Mouse (Mus musculus) myocyte (in vitro differentiated cells): ENCODE measurements around the gene Ssbp2. TPM values are rescaled to one million over a fixed set of nuclear protein-coding genes. Genes with fewer than 3 reads are reported as not detected.

ENCODE experiments used
- H3K27me3 ChIP-seq: one replicate; pipeline ENCODE4 v1.6.1; 2011; ENCODE audit not compliant: control insufficient read depth, insufficient read depth, insufficient read length
- H3K36me3 ChIP-seq: one replicate; pipeline ENCODE4 v1.6.1; 2011; ENCODE audit not compliant: control insufficient read depth, insufficient read depth
- H3K4me2 ChIP-seq: one replicate; pipeline ENCODE4 v1.6.1; 2011; ENCODE audit warnings: low read depth, control low read depth
- H3K4me3 ChIP-seq: one replicate; pipeline ENCODE4 v1.5.1; 2011; ENCODE audit warnings: mild to moderate bottlenecking, control low read depth, moderate library complexity
- H3K79me2 ChIP-seq: one replicate; pipeline ENCODE4 v1.6.1; 2011; ENCODE audit not compliant: control insufficient read depth, insufficient read depth
- H3ac ChIP-seq: one replicate; pipeline ENCODE4 v1.6.1; 2011; ENCODE audit not compliant: control insufficient read depth, insufficient read length
- CEBPB ChIP-seq: IDR thresholded peaks from 2 replicates; pipeline ENCODE4 v1.6.1; 2011; ENCODE audit warnings: mild to moderate bottlenecking, moderate library complexity; ENCODE audit not compliant: poor library complexity, insufficient read depth, severe bottlenecking
- E2F4 ChIP-seq: IDR thresholded peaks from one replicate; pipeline ENCODE4 v1.6.1; 2011; ENCODE audit warnings: mild to moderate bottlenecking, control low read depth, moderate library complexity; ENCODE audit not compliant: insufficient read depth
- MAX ChIP-seq: IDR thresholded peaks from one replicate; pipeline ENCODE4 v1.6.1; 2011; ENCODE audit warnings: low read depth, mild to moderate bottlenecking, control low read depth
- MYOD1 ChIP-seq, 3 experiments: IDR thresholded peaks; one replicate each; pipeline ENCODE4 v1.6.1; 2011; ENCODE audit warnings: control low read depth in 2 of 3, low read depth in 2 of 3, mild to moderate bottlenecking in 2 of 3, moderate library complexity in 1 of 3; ENCODE audit not compliant: insufficient read length in 2 of 3, control insufficient read depth in 1 of 3
- MYOG ChIP-seq, 3 experiments: IDR thresholded peaks; one replicate each; pipeline ENCODE4 v1.6.1; 2011; ENCODE audit warnings: control low read depth in 2 of 3, low read depth in 2 of 3, mild to moderate bottlenecking in 2 of 3; ENCODE audit not compliant: insufficient read length in 2 of 3, control insufficient read depth in 1 of 3, insufficient read depth in 1 of 3
- POLR2A ChIP-seq: IDR thresholded peaks from one replicate; pipeline ENCODE4 v1.6.1; 2011; ENCODE audit warnings: low read depth, mild to moderate bottlenecking, control low read depth, moderate library complexity; ENCODE audit not compliant: insufficient read length
- POLR2AphosphoS2 ChIP-seq: IDR thresholded peaks from one replicate; pipeline ENCODE4 v1.6.1; 2011; ENCODE audit warnings: low read depth, control low read depth; ENCODE audit not compliant: insufficient read length
- REST ChIP-seq: IDR thresholded peaks from one replicate; pipeline ENCODE4 v1.6.1; 2011; ENCODE audit warnings: mild to moderate bottlenecking, control low read depth, moderate library complexity; ENCODE audit not compliant: insufficient read depth, insufficient read length
- SRF ChIP-seq: IDR thresholded peaks from one replicate; pipeline ENCODE4 v1.6.1; 2011; ENCODE audit warnings: low read depth; ENCODE audit not compliant: control insufficient read depth, insufficient read length
- TCF12 ChIP-seq: IDR thresholded peaks from one replicate; pipeline ENCODE4 v1.6.1; 2011; ENCODE audit warnings: mild to moderate bottlenecking, control low read depth; ENCODE audit not compliant: poor library complexity, insufficient read depth, severe bottlenecking
- TCF3 ChIP-seq: IDR thresholded peaks from one replicate; pipeline ENCODE4 v1.6.1; 2011; ENCODE audit warnings: low read depth, control low read depth; ENCODE audit not compliant: insufficient read length
- USF1 ChIP-seq: IDR thresholded peaks from one replicate; pipeline ENCODE4 v1.6.1; 2011; ENCODE audit warnings: low read depth, mild to moderate bottlenecking, control low read depth, moderate library complexity
- polyA plus RNA-seq: library from polyadenylated mRNA; unstranded; fragments of >200 nt; fragmentation: generic; extraction: Trizol; gene quantifications from one replicate; pipeline ENCODE4 v1.2.1, GENCODE M21; 2012; ENCODE audit warnings: missing spikeins

Ssbp2 gene
- polyA plus RNA-seq, 1 experiment = 52.1 TPM

DNA sequence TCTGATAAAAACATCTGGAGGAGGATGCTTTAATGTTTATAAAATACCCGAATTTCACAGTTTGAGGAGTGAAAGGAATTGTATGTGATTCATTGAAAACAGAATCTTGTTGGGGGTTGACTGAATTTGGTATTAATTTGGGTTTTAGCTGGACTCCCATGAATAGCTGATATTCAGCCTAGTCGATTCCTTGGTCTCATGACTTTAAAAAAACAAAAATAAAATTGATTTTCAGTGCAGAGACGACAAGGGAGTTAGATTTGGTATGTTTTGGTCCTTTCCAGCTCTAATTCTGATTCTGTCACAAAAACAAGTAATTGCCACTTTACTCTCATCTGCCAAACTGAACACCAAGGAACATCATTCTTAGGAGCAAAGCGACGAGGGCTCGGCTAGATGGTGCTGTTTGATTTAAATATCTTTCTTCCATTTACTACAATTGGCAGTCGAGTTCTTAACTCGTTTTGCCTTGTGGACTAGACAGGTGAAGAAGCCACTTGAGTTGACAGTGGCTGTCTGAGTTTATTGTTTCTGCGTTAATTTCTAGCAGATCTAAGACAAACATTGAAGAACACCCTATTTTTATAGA lies 2.9 kb downstream of the Ssbp2 start:
- peaks cover 56% of the 10 kb centered on the region for H3K79me2 ChIP-seq
- H3K4me2 ChIP-seq = peak overlapping the region; percentile 53
- no peak overlapping the region for H3ac ChIP-seq
- no peaks in the 10 kb centered on the region for H3K27me3 ChIP-seq
- H3K36me3 ChIP-seq = no peaks in the 10 kb centered on the region
- TF ChIP-seq POLR2A (no peak), MYOD1 (IDR thresholded peaks at IDR 0.05; ENCODE audit: control insufficient read depth in 1 of 3, insufficient read length in 2 of 3, low read depth in 2 of 3) (no peak), E2F4 (no peak), SRF (no peak), TCF12 (no peak), MYOG (IDR thresholded peaks at IDR 0.05; ENCODE audit: control insufficient read depth in 1 of 3, insufficient read depth in 1 of 3, insufficient read length in 2 of 3, low read depth in 2 of 3) (no peak), USF1 (no peak)
- H3K4me3 ChIP-seq = peak overlapping the region; percentile 30

DNA sequence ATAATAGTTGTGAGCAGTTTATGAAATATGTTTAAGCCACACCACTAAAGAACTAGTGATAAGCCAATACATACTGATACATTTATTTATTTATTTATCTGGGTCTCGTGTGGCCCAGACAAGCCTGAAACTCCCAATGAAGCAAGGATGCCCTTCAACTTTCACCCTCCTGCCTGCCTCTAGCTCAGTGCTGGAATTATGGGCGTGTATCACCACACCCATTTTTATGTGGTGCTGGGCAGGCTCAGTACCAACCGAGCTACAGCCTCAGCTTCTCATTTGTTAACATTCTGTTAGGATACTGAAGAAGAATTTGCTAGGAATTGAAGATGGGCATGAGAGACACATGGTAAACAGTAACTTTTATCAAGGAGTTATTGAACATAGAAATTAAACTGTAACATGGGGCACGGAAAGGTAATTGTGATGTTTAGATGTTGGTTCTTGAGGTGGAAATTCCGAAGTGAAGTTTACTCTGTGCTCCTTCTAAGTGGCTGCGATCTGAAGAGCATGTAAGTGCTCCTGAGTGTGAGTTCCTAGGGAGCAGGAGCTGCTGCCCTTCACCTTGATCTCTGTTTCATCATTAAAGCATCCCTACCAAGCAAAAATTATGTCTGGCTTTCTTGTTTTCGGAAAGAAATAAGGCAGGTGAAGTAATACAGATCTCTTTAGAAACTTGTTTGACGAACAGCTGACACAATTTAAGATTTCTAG lies 5.1 kb downstream of the Ssbp2 start:
- TF ChIP-seq TCF12 = no peak
- Histone ChIP-seq H3K27me3 (no peaks in the 10 kb centered on the region), H3ac (no peak overlapping the region), H3K79me2 (peaks cover 73% of the 10 kb centered on the region), H3K4me2 (no peak overlapping the region), H3K36me3 (no peaks in the 10 kb centered on the region), H3K4me3 (no peak overlapping the region)

DNA sequence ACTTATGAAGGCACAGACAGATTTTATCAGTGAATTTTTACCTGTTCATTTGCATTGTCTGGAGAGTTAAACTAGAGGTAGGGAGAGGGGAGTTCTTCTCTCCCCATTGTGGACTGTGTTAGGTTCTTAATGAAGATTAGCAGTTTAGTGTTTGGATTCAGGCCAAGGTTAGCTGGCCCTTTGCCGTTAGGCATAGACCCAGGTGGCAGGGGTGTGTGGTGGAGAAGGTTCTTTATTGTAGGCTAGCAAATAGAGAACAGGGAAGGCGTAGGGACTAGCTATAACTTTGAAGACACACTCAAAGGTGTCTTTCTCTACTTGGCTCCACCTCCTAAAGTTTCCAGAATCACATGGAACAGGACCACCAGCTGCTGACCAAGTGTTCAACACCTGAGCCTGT lies 11.5 kb downstream of the Ssbp2 start:
- no peak overlapping the region for H3K4me2 ChIP-seq
- no peak overlapping the region for H3ac ChIP-seq
- TF ChIP-seq TCF12 (no peak), MYOD1 (IDR thresholded peaks at IDR 0.05; ENCODE audit: control insufficient read depth in 1 of 3, insufficient read length in 2 of 3, low read depth in 2 of 3) (no peak), MYOG (IDR thresholded peaks at IDR 0.05; ENCODE audit: control insufficient read depth in 1 of 3, insufficient read depth in 1 of 3, insufficient read length in 2 of 3, low read depth in 2 of 3) (no peak), MAX (no peak), POLR2A (no peak), REST (no peak), POLR2AphosphoS2 (no peak), USF1 (no peak), E2F4 (no peak), TCF3 (no peak), CEBPB (no peak), SRF (no peak)
- H3K27me3 ChIP-seq = no peaks in the 10 kb centered on the region
- no peak overlapping the region for H3K4me3 ChIP-seq
- no peaks in the 10 kb centered on the region for H3K36me3 ChIP-seq
- H3K79me2 ChIP-seq = peaks cover 78% of the 10 kb centered on the region

DNA sequence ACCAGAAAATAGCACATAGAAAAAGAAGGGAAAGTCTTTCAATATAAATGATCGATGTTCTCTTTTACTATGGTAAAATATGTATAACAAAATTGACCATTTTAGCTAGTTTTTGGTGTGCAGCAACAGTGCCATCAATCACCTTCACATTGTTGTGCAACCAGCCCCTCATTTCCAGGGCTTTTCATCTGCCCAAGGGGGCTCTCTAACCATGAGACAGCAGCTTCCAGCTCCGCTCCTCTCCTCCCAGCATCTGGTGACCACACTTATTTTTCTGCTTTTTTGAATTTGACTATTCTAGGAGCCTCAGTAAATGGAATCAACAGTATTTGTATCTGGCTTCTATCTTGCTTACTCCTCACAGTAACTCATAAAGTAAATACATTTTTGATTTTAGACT lies 11.9 kb downstream of the Ssbp2 start:
- no peaks in the 10 kb centered on the region for H3K36me3 ChIP-seq
- no peak overlapping the region for H3K4me2 ChIP-seq
- H3ac ChIP-seq = no peak overlapping the region
- H3K4me3 ChIP-seq = no peak overlapping the region
- H3K27me3 ChIP-seq = no peaks in the 10 kb centered on the region
- H3K79me2 ChIP-seq = peaks cover 78% of the 10 kb centered on the region
- TF ChIP-seq SRF (no peak), TCF3 (no peak), CEBPB (no peak), POLR2A (no peak), POLR2AphosphoS2 (no peak), MYOG (IDR thresholded peaks at IDR 0.05; ENCODE audit: control insufficient read depth in 1 of 3, insufficient read depth in 1 of 3, insufficient read length in 2 of 3, low read depth in 2 of 3) (no peak), E2F4 (no peak)

DNA sequence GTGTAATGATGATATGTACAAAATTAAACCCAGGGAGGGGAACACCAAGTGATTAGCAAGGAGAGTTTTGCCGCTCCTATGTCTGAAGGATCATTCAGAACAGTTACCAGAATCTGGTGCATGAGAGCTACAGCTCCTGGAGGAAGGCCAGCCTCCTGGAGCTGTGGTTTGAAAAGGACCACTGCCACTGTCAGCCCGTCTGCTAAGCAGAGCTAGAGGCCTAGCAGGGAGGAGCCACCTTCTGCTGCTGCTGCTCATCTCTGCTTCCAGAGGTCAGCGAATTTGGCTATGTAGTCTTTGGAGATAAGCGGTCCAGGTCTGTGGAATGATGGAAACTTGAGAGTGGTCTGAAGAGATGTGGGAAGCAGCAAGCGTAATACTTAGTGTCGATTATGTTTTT lies 13.4 kb downstream of the Ssbp2 start:
- H3ac ChIP-seq = no peak overlapping the region
- H3K79me2 ChIP-seq = peaks cover 78% of the 10 kb centered on the region
- H3K4me3 ChIP-seq = no peak overlapping the region
- H3K27me3 ChIP-seq = no peaks in the 10 kb centered on the region
- no peak overlapping the region for H3K4me2 ChIP-seq
- no peaks in the 10 kb centered on the region for H3K36me3 ChIP-seq
- TF ChIP-seq USF1 (no peak), POLR2A (no peak), REST (no peak), CEBPB (no peak), POLR2AphosphoS2 (no peak), TCF3 (no peak), TCF12 (no peak), MYOG (IDR thresholded peaks at IDR 0.05; ENCODE audit: control insufficient read depth in 1 of 3, insufficient read depth in 1 of 3, insufficient read length in 2 of 3, low read depth in 2 of 3) (no peak), MAX (no peak)
